Comparison of ENCODE assay signal across 9 mouse cellular contexts in genomic region chr3:87171201-87172100, GRCm38 (mm10). TPM values are rescaled to one million over a fixed set of nuclear protein-coding genes. Genes with fewer than 3 reads are reported as not detected.
DNase-seq lines count a peak whose midpoint lies in the region; ATAC-seq and TF ChIP-seq lines count a peak whose summit lies in the region.
"Had no signal": no experiment of that assay in that cellular context is flagged by ENCODE, and none has a peak within 500 bp of the region (broad histone marks: within the 10 kb centered on the region; RNA-seq: fewer than 3 reads in every experiment).

No protein-coding gene starts in this region.

- H3K9me3 ChIP-seq in forebrain, embryonic 10.5 days: no peaks in the 10 kb centered on the region
- H3K9me3 ChIP-seq in intestine, embryonic 15.5 days: no peaks in the 10 kb centered on the region
- no peaks in the 10 kb centered on the region for H3K9me3 ChIP-seq in neural tube, embryonic 14.5 days (ENCODE audit: control insufficient read depth, low read length)

- peak overlapping the region; percentile 80 for H3K4me2 ChIP-seq in intestine, embryonic 15.5 days (replicated peaks)
- peak overlapping the region; percentile 71 for H3K4me2 ChIP-seq in neural tube, embryonic 14.5 days (ENCODE audit: low read depth, low read length)

- peaks cover 80% of the 10 kb centered on the region for H3K4me1 ChIP-seq in forebrain, embryonic 10.5 days
- H3K4me1 ChIP-seq in intestine, embryonic 15.5 days (replicated peaks): peaks cover 35% of the 10 kb centered on the region
- peaks cover 47% of the 10 kb centered on the region for H3K4me1 ChIP-seq in neural tube, embryonic 14.5 days (ENCODE audit: control insufficient read depth, insufficient read depth, low read length)

- no peak for TF ChIP-seq CTCF in layer of hippocampus, adult 2 months (conservative IDR thresholded peaks at IDR 0.05)

- peak overlapping the region; percentile 11; the same call in 1 of the 2 replicates for H3K4me3 ChIP-seq in layer of hippocampus, adult 2 months
- H3K4me3 ChIP-seq in forebrain, embryonic 10.5 days: peak overlapping the region; percentile 84
- H3K4me3 ChIP-seq in intestine, embryonic 15.5 days (replicated peaks): peak overlapping the region; percentile 64
- H3K4me3 ChIP-seq in neural tube, embryonic 14.5 days (ENCODE audit: low read depth, low read length): peak overlapping the region; percentile 57

- no peak for ATAC-seq in intestine, embryonic 15.5 days
- ATAC-seq in neural tube, embryonic 14.5 days (ENCODE audit: low read depth): no peak

- H3K27ac ChIP-seq in layer of hippocampus, adult 2 months: peak overlapping the region; percentile 54; the same call in 1 of the 2 replicates
- H3K27ac ChIP-seq in forebrain, embryonic 10.5 days: peak overlapping the region; percentile 97
- peak overlapping the region; percentile 85; the same call in 1 of the 2 replicates for H3K27ac ChIP-seq in intestine, embryonic 15.5 days
- H3K27ac ChIP-seq in neural tube, embryonic 14.5 days (ENCODE audit: low read depth, low read length): peak overlapping the region; percentile 75

- no peak for DNase-seq in layer of hippocampus, adult 2 months (ENCODE audit: low spot score in 2 of 2)
- no peak for DNase-seq in layer of hippocampus, postnatal 36 days
- peak; percentile 14 for DNase-seq in forebrain, embryonic 10.5 days (ENCODE audit: extremely low spot score, low spot score)
- no peak for DNase-seq in thymus, postnatal 4 days
- DNase-seq in layer of hippocampus, adult 9-10 months (ENCODE audit: low spot score): no peak
- no peak for DNase-seq in cerebellum, postnatal 4 days (ENCODE audit: low spot score in 2 of 2)
- DNase-seq: right cerebral cortex, postnatal 25 days had no signal

- H3K9ac ChIP-seq in intestine, embryonic 15.5 days: peak overlapping the region; percentile 73
- peak overlapping the region; percentile 53 for H3K9ac ChIP-seq in neural tube, embryonic 14.5 days (replicated peaks; ENCODE audit: low read depth, low read length)

- WGBS in forebrain, embryonic 10.5 days: 43% methylated on average over 13 of the region's 13 CpGs
- WGBS in intestine, embryonic 15.5 days: 46% methylated on average over 12 of the region's 13 CpGs
- 23% methylated on average over 13 of the region's 13 CpGs for WGBS in neural tube, embryonic 14.5 days

- 0 out of 2 replicates have a peak, but pooled peaks cover 4% of the 10 kb centered on the region for H3K27me3 ChIP-seq in forebrain, embryonic 10.5 days (ENCODE audit: poor library complexity, severe bottlenecking)
- no peaks in the 10 kb centered on the region for H3K27me3 ChIP-seq in intestine, embryonic 15.5 days (replicated peaks)
- no peaks in the 10 kb centered on the region for H3K27me3 ChIP-seq in neural tube, embryonic 14.5 days (ENCODE audit: control insufficient read depth, insufficient read depth, low read length)

- H3K36me3 ChIP-seq in forebrain, embryonic 10.5 days (replicated peaks): peaks cover 26% of the 10 kb centered on the region
- H3K36me3 ChIP-seq in intestine, embryonic 15.5 days: no peaks in the 10 kb centered on the region
- no peaks in the 10 kb centered on the region for H3K36me3 ChIP-seq in neural tube, embryonic 14.5 days (ENCODE audit: control insufficient read depth, insufficient read depth, low read length)

RNA-seq across cellular contexts. Expression of gene Kirrel, which starts 3.1 kb away (rescaled TPM):
- 1 to 10 TPM; 3.0 to 3.4 TPM for total RNA-seq in layer of hippocampus, adult 2 months (2021)
- 1 to 10 TPM; 3.2 to 4.3 TPM for total RNA-seq in layer of hippocampus, postnatal 36 days (2021)
- 13.1 and 14.3 TPM in 2 replicates for polyA plus RNA-seq in forebrain, embryonic 10.5 days (2016; fragmentation: Nextera tagmentation; extraction: Ambion mirVana)
- 11.0 and 11.8 TPM in 2 replicates for polyA plus RNA-seq in intestine, embryonic 15.5 days (2015; fragmentation: Nextera tagmentation; extraction: Ambion mirVana)
- polyA plus RNA-seq in neural tube, embryonic 14.5 days (2014; fragmentation: Nextera tagmentation; extraction: Ambion mirVana): 3.9 and 4.9 TPM in 2 replicates

Comparison
In these comparisons a context has a peak if more than half of its experiments do, and no peak if none do; other contexts are left out.
1. H3K4me3 ChIP-seq: peak in every context shown above with its lines; median percentile 84 in forebrain, embryonic 10.5 days; 64 in intestine, embryonic 15.5 days; 57 in neural tube, embryonic 14.5 days; 11 in layer of hippocampus, adult 2 months.